Mouse (Mus musculus) brain, embryonic 14.5 days (tissue): ENCODE results near the gene Acsf3.

Experiments used
- CTCF ChIP-seq: fragments of 200-500 bp; IDR thresholded peaks from 2 replicates; pipeline ENCODE4 v1.5.1; 2012; ENCODE audit warnings: inconsistent platforms, mild to moderate bottlenecking, moderate library complexity, borderline replicate concordance; ENCODE audit not compliant: insufficient read depth, insufficient read length; ENCODE audit errors: extremely low read depth
- POLR2A ChIP-seq: fragments of 200-500 bp; IDR thresholded peaks from 2 replicates; pipeline ENCODE4 v1.6.1; 2012; ENCODE audit warnings: mild to moderate bottlenecking, inconsistent platforms, borderline replicate concordance; ENCODE audit not compliant: poor library complexity, insufficient read depth, insufficient read length, severe bottlenecking; ENCODE audit errors: extremely low read depth

GRCm38 (mm10) chr8:122829396-122829795 lies 54.1 kb downstream of the Acsf3 start:
- TF ChIP-seq CTCF = no peak
- no peak for TF ChIP-seq POLR2A
